Mouse (Mus musculus): ENCODE results near the gene Abcb7. TPM values are rescaled to one million over a fixed set of nuclear protein-coding genes. Genes with fewer than 3 reads are reported as not detected.

Abcb7 gene
- polyA plus RNA-seq, 1 experiment from 2014 or later = 6.3 TPM

- no peak overlapping the region for H3K4me3 ChIP-seq (ENCODE audit: low read depth, low read length)
- TF ChIP-seq CTCF (IDR thresholded peaks at IDR 0.05; ENCODE audit: low read depth) = no peak
- H3K4me1 ChIP-seq (replicated peaks; ENCODE audit: control insufficient read depth, insufficient read depth, low read length) = no peaks in the 10 kb centered on the region
- ATAC-seq = no peak
- H3K36me3 ChIP-seq (ENCODE audit: control insufficient read depth, insufficient read depth) = no peaks in the 10 kb centered on the region
- H3K9me3 ChIP-seq (ENCODE audit: control insufficient read depth) = no peaks in the 10 kb centered on the region
- no peaks in the 10 kb centered on the region for H3K27me3 ChIP-seq (replicated peaks; ENCODE audit: control insufficient read depth, insufficient read depth, low read length)
- H3K4me2 ChIP-seq (replicated peaks; ENCODE audit: low read depth) = no peak overlapping the region
- H3K27ac ChIP-seq (ENCODE audit: low read depth, low read length) = no peak overlapping the region
- no peak overlapping the region for H3K9ac ChIP-seq (ENCODE audit: low read depth, low read length)
Observed at GRCm38 (mm10) chrX:104291721-104292120, 121.9 kb downstream of the Abcb7 start.

- no peaks in the 10 kb centered on the region for H3K9me3 ChIP-seq (ENCODE audit: control insufficient read depth)
- H3K4me3 ChIP-seq (ENCODE audit: low read depth, low read length) = no peak overlapping the region
- WGBS = 95% methylated on average over 1 of the region's 1 CpGs
- TF ChIP-seq CTCF (IDR thresholded peaks at IDR 0.05; ENCODE audit: low read depth) = no peak
- no peaks in the 10 kb centered on the region for H3K36me3 ChIP-seq (ENCODE audit: control insufficient read depth, insufficient read depth)
- ATAC-seq = no peak
- H3K27ac ChIP-seq (ENCODE audit: low read depth, low read length) = no peak overlapping the region
- H3K27me3 ChIP-seq (replicated peaks; ENCODE audit: control insufficient read depth, insufficient read depth, low read length) = no peaks in the 10 kb centered on the region
- H3K4me1 ChIP-seq (replicated peaks; ENCODE audit: control insufficient read depth, insufficient read depth, low read length) = no peaks in the 10 kb centered on the region
- H3K4me2 ChIP-seq (replicated peaks; ENCODE audit: low read depth) = no peak overlapping the region
- no peak overlapping the region for H3K9ac ChIP-seq (ENCODE audit: low read depth, low read length)
Observed at GRCm38 (mm10) chrX:104279828-104280227, 133.8 kb downstream of the Abcb7 start.

GRCm38 (mm10) chrX:104264371-104264770, 149.3 kb downstream of the Abcb7 start:
- WGBS = 75% methylated on average over 2 of the region's 2 CpGs
- TF ChIP-seq CTCF (IDR thresholded peaks at IDR 0.05; ENCODE audit: low read depth) = no peak
- Histone ChIP-seq H3K4me1 (replicated peaks; ENCODE audit: control insufficient read depth, insufficient read depth, low read length) (no peaks in the 10 kb centered on the region), H3K4me3 (ENCODE audit: low read depth, low read length) (no peak overlapping the region), H3K27me3 (replicated peaks; ENCODE audit: control insufficient read depth, insufficient read depth, low read length) (no peaks in the 10 kb centered on the region), H3K9me3 (ENCODE audit: control insufficient read depth) (no peaks in the 10 kb centered on the region), H3K36me3 (ENCODE audit: control insufficient read depth, insufficient read depth) (no peaks in the 10 kb centered on the region), H3K27ac (ENCODE audit: low read depth, low read length) (no peak overlapping the region), H3K9ac (ENCODE audit: low read depth, low read length) (no peak overlapping the region), H3K4me2 (replicated peaks; ENCODE audit: low read depth) (no peak overlapping the region)
- ATAC-seq = no peak

- Histone ChIP-seq H3K4me2 (replicated peaks; ENCODE audit: low read depth) (no peak overlapping the region), H3K27ac (ENCODE audit: low read depth, low read length) (no peak overlapping the region), H3K36me3 (ENCODE audit: control insufficient read depth, insufficient read depth) (no peaks in the 10 kb centered on the region), H3K9me3 (ENCODE audit: control insufficient read depth) (no peaks in the 10 kb centered on the region), H3K27me3 (replicated peaks; ENCODE audit: control insufficient read depth, insufficient read depth, low read length) (no peaks in the 10 kb centered on the region), H3K4me1 (replicated peaks; ENCODE audit: control insufficient read depth, insufficient read depth, low read length) (no peaks in the 10 kb centered on the region), H3K9ac (ENCODE audit: low read depth, low read length) (no peak overlapping the region), H3K4me3 (ENCODE audit: low read depth, low read length) (no peak overlapping the region)
- ATAC-seq = no peak
- TF ChIP-seq CTCF (IDR thresholded peaks at IDR 0.05; ENCODE audit: low read depth) = no peak
- WGBS = 74% methylated on average over 1 of the region's 1 CpGs
Observed at GRCm38 (mm10) chrX:104262468-104262867, 151.2 kb downstream of the Abcb7 start.

- Histone ChIP-seq H3K4me2 (replicated peaks; ENCODE audit: low read depth) (no peak overlapping the region), H3K9ac (ENCODE audit: low read depth, low read length) (no peak overlapping the region), H3K27me3 (replicated peaks; ENCODE audit: control insufficient read depth, insufficient read depth, low read length) (no peaks in the 10 kb centered on the region), H3K4me3 (ENCODE audit: low read depth, low read length) (no peak overlapping the region), H3K36me3 (ENCODE audit: control insufficient read depth, insufficient read depth) (no peaks in the 10 kb centered on the region), H3K9me3 (ENCODE audit: control insufficient read depth) (no peaks in the 10 kb centered on the region), H3K27ac (ENCODE audit: low read depth, low read length) (no peak overlapping the region), H3K4me1 (replicated peaks; ENCODE audit: control insufficient read depth, insufficient read depth, low read length) (no peaks in the 10 kb centered on the region)
- no peak for ATAC-seq
- 46% methylated on average over 1 of the region's 1 CpGs for WGBS
- TF ChIP-seq CTCF (IDR thresholded peaks at IDR 0.05; ENCODE audit: low read depth) = no peak
Observed at GRCm38 (mm10) chrX:104256561-104256960, 157.1 kb downstream of the Abcb7 start.

Other genes starting within 250 kb of the Abcb7 start
- 0.27 and 0.30 TPM in 2 replicates for gene Nexmif, start 212.7 kb downstream of the Abcb7 start, polyA plus RNA-seq (2015; fragmentation: Nextera tagmentation; extraction: Ambion mirVana)
- gene Uprt, start 69.0 kb upstream of the Abcb7 start, polyA plus RNA-seq (2015; fragmentation: Nextera tagmentation; extraction: Ambion mirVana) = 0.90 and 0.91 TPM in 2 replicates